Mouse (Mus musculus): ENCODE measurements around the gene Lrp8.

The Lrp8 gene

DNA sequence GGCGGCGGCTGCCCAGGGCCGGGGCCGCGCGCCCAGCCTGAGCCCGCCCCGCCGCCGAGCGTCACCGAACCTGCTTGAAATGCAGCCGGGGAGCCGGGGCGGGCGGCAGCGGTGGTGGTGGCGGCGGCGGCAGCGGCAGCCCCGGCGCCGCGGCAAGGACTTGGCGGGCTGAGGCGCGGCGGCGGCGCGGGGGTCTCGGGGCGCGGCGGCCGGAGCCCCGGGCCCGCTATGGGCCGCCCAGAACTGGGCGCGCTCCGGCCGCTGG, at the start of gene Lrp8:
Gene Lrp8, plus strand, starts transcription at position 77 of the 265 bp plus-strand sequence.
- DNase-seq (ENCODE audit: low read depth), result no peak

- DNase-seq (ENCODE audit: low read depth), result no peak
These were observed 45.8 kb upstream of the Lrp8 start for GRCm38 (mm10) chr4:107756222-107756621.

DNA sequence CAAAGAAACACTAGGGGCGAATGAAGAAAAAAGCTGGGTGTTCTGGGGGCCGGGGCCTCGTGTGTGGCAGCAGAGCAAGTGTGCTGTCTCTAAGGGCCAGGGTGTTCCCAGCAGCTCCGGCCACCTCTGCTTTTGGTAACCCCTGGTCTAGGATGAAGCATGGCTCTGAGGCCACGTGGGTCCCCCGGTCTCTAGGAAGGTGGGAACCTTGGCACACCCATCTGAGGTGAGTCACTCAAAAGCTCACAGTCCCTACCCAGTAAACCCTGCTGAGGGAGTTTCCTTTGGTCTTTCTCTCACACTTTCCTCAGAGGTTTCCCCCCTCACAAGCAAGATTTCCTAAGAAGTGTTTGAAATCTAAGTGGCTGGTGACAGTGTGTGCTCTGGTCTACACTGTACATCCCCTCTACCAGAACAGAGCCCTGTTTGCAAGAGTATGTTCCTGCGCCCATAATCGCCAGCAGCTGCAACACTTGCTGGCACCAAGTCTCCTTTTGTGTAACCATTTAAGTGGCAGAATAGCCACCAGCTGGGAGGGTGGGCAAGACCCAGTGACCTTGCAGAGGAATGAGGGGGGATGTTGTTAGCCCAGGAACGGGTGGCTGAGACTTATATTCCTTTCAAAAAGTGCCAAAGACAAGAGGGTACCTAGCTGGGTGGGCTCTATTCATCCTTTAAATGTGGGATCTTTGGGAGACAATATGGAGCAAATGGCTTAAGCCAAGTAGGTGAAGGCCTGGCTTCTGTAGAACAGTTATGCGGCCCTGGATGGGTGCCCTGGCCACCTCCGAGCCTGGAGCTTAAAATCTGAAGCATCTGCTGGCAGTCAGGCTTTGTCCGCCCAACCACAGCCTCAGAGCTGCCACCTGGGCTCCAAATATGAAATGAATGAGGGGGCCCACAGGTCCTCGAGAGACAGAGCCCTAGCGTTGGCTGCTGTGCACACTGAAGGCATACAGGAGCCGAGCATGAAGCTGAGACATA, 44.3 kb upstream of the Lrp8 start:
- DNase-seq (ENCODE audit: low read depth), result no peak

GRCm38 (mm10) chr4:107758938-107759337, 43.1 kb upstream of the Lrp8 start:
- DNase-seq (ENCODE audit: low read depth), result no peak

GRCm38 (mm10) chr4:107763001-107763400, 39.1 kb upstream of the Lrp8 start:
- no peak for DNase-seq (ENCODE audit: low read depth)

GRCm38 (mm10) chr4:107763598-107763997, 38.5 kb upstream of the Lrp8 start:
- no peak for DNase-seq (ENCODE audit: low read depth)

DNA sequence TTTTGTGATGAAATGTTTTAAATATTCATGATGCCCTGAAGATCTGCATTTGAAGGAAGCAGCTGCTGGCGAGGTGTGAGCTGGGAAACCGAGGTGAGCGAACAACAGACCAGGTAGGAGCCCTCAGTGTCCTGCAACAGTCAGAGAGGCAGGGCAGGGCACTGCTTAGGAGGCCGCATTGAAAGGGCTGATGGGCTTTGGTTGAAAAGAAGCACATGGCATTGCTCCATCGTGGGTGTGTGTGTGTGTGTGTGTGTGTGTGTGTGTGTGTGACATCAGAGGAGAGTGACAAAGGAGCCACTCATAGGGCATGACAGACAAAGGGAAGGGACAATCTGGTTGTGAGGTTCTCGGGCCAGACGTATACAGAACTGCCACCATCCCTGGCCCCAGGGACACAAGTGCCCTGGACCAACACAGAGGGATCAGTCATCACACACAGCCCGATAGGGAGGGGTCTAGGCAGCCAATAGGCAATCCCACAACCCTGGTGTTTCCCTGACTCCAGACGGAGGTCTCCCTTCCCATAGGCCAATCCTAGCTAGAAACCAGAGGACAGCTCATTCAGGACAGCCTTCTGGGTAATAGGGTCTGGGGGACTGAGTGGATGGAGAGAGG, 36.8 kb upstream of the Lrp8 start:
- DNase-seq (ENCODE audit: low read depth), result no peak

GRCm38 (mm10) chr4:107766182-107766581, 35.9 kb upstream of the Lrp8 start:
- DNase-seq (ENCODE audit: low read depth), result no peak

DNA sequence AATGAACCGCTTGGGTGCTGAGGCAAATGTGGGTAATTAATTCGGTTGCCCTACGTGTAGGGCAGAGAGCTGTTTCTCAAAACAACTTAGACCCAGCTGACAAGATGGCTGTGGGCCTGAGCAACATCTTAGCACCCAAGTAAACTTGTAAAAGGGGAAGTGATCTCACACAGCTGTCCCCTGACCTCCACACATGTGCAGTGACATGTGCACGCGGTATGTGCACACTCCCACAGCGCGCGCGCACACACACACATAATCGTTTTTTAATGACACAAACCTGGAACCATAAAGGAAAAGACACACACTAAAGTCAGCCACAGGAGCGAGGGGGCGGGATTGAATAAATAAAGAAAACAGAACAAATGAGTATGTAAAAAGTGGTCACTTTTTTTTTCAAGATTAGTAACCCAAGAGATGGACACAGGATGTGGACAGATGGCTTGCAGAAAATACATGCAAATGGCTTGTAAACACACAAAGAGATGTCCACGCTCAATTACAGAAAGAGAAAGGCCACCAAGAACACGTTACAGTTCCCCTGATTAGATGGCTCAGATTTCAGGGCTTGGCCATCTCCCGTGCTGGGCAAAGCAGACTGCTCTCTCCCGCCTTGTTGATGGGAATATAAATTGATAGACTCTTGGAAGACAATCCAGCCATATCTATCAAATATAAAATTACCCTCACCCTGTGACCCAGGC, 29.8 kb upstream of the Lrp8 start:
- no peak for DNase-seq (ENCODE audit: low read depth)

DNA sequence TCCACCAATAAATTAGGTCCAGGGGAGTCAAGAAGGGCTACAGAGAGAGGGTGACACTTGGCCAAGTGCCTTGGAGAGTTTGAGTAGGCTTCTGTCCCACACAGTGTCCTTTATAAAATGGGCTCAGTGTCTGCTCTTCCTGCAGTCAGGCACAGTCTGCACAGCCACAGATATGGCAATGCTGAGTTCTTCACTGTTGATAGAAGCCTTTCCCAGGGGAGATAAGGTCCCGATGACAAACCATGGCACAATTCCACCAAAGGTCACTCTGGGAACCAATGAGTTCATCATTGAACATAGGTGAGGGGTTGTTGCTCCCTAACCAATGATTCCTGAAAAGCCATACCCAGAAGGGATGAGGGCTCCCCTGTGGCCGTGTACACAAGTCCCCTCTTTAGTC, 27.2 kb upstream of the Lrp8 start:
- DNase-seq (ENCODE audit: low read depth), result no peak

GRCm38 (mm10) chr4:107775672-107776071, 26.4 kb upstream of the Lrp8 start:
- DNase-seq (ENCODE audit: low read depth), result no peak

- DNase-seq (ENCODE audit: low read depth), result no peak
These were observed 24.9 kb upstream of the Lrp8 start for GRCm38 (mm10) chr4:107776990-107777673.

DNA sequence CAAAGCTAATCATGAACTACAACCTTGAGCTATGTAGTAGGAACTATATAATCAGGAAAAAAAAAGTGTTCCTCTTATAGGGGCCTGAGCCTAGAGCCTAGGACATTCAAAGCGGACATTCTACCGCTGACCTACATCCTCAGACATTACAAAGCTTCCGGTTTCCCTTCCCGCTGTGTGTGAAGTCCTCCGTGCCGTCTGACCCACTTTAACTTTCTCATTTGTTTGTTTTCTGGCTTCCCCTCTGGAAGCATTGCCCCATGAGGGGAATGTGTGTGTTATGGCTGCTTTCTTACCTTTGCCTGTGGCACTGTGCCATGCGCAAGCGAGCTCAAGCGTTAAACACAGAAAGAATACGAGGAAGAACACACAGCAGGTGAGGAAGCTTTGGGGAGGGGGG, 18.5 kb upstream of the Lrp8 start:
- DNase-seq (ENCODE audit: low read depth), result no peak

DNA sequence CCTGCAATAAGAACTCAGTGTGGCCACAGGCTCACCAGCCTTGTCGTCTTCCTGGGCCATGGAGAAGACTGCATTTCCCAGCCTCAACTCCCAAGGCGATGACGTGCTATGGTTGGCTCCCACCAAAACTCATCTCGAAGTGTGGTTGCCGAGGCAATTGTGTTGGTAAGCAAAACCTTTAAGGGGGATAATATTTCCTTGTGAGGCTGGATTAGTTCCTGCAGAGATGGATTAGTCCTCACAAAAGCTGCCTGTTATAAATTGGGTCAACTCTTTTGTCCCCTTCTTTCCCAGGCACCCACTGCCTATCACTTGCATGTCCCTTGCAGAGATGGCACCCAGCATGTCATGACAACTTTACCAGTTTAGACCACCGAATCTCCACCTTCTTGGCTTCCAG, 13.2 kb upstream of the Lrp8 start:
- no peak for DNase-seq (ENCODE audit: low read depth)

GRCm38 (mm10) chr4:107800801-107801200, 1.3 kb upstream of the Lrp8 start:
- DNase-seq (ENCODE audit: low read depth), result no peak

DNA sequence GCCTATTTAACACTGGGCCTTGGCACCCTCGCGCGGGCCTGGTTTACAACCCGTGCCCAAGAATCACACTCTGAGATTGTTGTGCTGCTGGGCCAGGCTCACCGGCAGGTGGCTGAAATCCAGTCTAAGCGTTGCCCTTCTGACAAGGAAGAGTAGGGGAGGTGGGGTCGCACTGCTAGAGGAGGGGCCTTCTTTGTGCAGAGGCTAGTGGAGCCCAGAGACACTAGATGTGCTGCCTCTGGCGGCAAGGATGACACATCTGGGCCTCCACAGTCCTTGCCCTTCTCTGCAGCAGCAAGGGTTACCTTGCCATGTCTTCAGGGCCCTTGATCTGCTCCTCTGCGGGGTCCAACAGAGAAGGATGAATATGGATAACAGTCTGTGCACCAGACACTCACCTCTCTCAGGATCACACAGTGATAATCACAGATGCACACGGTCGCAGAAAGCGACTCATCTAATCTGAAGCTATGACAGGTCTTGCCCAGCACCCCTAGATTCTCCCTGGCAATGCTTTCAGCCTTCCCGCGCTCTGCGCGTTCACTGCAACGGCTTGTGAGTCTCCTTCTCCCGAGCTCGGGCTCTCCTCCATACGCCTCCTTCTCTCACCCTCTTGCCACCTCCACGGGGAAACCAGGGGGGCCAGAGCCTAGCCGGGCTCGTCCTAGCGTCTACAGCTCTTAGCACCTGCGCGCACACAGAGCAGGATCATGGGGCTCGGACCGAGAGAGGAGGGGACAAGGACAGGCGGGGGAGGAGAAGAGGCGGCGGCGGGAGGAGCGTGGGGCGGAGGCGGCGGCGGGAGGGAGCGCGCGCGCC, 486 bp upstream of the Lrp8 start:
- DNase-seq (ENCODE audit: low read depth), result no peak

GRCm38 (mm10) chr4:107802450-107803331, 630 bp downstream of the Lrp8 start:
- no peak for DNase-seq (ENCODE audit: low read depth)

- DNase-seq (ENCODE audit: low read depth), result peak; percentile 73
These were observed 1.5 kb downstream of the Lrp8 start for GRCm38 (mm10) chr4:107803351-107804106.

DNA sequence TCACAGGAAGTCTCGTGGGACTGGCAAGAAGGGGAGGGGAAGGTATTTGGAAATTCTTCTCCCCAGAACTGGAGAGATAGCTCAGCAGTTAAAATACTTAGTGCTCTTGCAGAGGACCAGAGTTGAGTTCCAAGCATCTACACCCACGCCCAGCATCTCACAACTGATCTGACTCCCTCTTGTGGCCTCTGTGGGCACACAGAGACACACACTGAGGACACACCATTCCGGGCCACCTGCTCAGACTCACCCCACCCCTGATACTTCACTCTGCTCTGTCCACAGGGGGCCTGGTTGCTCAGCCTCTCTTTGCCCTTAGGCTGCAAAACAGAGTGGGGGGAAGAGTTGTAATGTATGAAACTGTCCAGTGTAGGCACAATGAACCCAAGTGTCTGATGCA, 3.4 kb downstream of the Lrp8 start:
- DNase-seq (ENCODE audit: low read depth), result no peak

DNA sequence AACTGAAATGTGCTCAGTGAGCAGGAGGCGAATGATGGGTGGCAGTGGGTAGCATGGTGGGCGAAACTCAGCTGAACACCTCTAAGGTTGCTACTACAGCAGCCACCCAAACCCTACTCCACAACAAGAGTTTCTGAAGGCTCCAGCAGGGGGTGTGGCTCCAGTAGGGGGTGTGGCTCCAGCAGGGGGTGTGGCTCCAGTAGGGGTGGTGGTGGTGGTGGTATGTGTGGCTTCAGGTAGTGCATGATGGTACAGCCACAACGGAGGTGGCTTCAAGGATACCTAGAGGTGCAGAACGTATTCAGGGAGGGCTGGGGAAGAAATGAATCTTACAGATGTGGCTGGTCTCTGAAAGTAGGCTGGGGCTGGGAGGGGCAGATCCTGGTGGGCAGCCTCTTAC, 5.7 kb downstream of the Lrp8 start:
- DNase-seq (ENCODE audit: low read depth), result no peak

Data from fibroblast of lung, adult 2 months (primary cell).